Mouse (Mus musculus) hindbrain, embryonic 15.5 days (tissue): ENCODE results near the gene Nudt17. TPM values are rescaled to one million over a fixed set of nuclear protein-coding genes. Genes with fewer than 3 reads are reported as not detected.
"Not testable (repeated sequence)": the region's sequence is repeated elsewhere in the genome, so short reads cannot be mapped to it uniquely, and the experiment has no call there.

Experiments used
- ATAC-seq: fragments of 200-750 bp; cut with Nextera tagmentation; 2 replicates; pipeline ENCODE4 v1.8.0; 2017; ENCODE audit warnings: low read depth, moderate number of reproducible peaks, moderate TSS enrichment; ENCODE audit not compliant: low FRiP score
- H3K27ac ChIP-seq: fragments of 300-500 bp; sonication (generic); replicated peaks from 2 replicates; pipeline ENCODE4 v1.5.1; 2015; ENCODE audit warnings: mild to moderate bottlenecking, inconsistent platforms
- H3K27me3 ChIP-seq: fragments of 300-500 bp; sonication (generic); 2 replicates; pipeline ENCODE4 v1.6.1; 2015; ENCODE audit warnings: control low read depth, inconsistent platforms
- H3K36me3 ChIP-seq: fragments of 300-500 bp; sonication (generic); 2 replicates; pipeline ENCODE4 v1.6.1; 2015; ENCODE audit warnings: control low read depth, inconsistent platforms
- H3K4me1 ChIP-seq: fragments of 300-500 bp; sonication (generic); replicated peaks from 2 replicates; pipeline ENCODE4 v1.6.1; 2015; ENCODE audit warnings: control low read depth, inconsistent platforms
- H3K4me2 ChIP-seq: fragments of 300-500 bp; sonication (generic); 2 replicates; pipeline ENCODE4 v1.6.1; 2015; ENCODE audit warnings: moderate library complexity, mild to moderate bottlenecking, inconsistent platforms
- H3K4me3 ChIP-seq: fragments of 300-500 bp; sonication (generic); 2 replicates; pipeline ENCODE4 v1.5.1; 2015; ENCODE audit warnings: mild to moderate bottlenecking, inconsistent platforms
- H3K9ac ChIP-seq: fragments of 300-500 bp; sonication (generic); 2 replicates; pipeline ENCODE4 v1.6.1; 2015; ENCODE audit warnings: inconsistent platforms
- H3K9me3 ChIP-seq: fragments of 300-500 bp; sonication (generic); 2 replicates; pipeline ENCODE4 v1.6.1; 2016; ENCODE audit warnings: control low read depth, inconsistent platforms
- WGBS: fragments of 180-500 bp; shearing (Covaris S2); methylation state at CpG from one replicate; pipeline ENCODE4 v1.1.7; 2015; 5-methylcytosine and 5-hydroxymethylcytosine counted together
- polyA plus RNA-seq: library from polyadenylated mRNA; unstranded; fragments of >200 nt; fragmentation: Nextera tagmentation; extraction: Ambion mirVana; gene quantifications from 2 replicates; pipeline ENCODE4 v1.2.1, GENCODE M21; 2015

Gene Nudt17
- polyA plus RNA-seq = 19.0 and 19.4 TPM in 2 replicates

GRCm38 (mm10) chr3:96707903-96708683 is at the start of gene Nudt17:
Nudt17 (minus strand) TSS chr3:96708562.
- Histone ChIP-seq H3K27me3 (no peaks in the 10 kb centered on the region), H3K4me3 (peak within 1 kb of the TSS; percentile 53), H3K36me3 (peaks cover 39% of the 10 kb centered on the region), H3K9ac (peak within 1 kb of the TSS; percentile 71), H3K27ac (no peak within 1 kb of the TSS), H3K4me2 (peak within 1 kb of the TSS; percentile 96), H3K4me1 (peaks cover 6% of the 10 kb centered on the region), H3K9me3 (no peaks in the 10 kb centered on the region)
- 7% methylated on average over 42 of the region's 42 CpGs for WGBS
- ATAC-seq = peak; percentile 91

DNA sequence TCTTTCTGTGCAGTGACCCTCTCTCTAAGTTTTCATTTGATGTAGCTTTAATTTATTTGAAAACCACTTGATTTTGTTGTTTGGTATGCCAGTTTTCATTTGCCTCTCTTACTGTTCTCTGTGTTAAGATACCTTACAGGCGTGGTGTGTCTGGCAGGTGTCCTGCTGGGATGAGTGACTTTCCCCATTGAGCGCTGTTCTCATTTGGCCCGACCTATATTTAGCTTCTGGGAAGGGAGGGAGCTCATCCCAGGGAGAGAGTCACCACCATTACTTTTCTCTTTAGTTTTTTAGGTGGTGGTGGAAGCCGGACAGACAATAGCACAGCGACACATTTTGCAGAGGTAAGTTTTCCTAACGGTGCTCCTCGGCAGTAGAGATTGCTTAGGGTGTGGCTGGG is 49.3 kb upstream of the Nudt17 start:
- Histone ChIP-seq H3K27ac (no peak overlapping the region), H3K4me2 (no peak overlapping the region), H3K27me3 (no peaks in the 10 kb centered on the region), H3K9me3 (no peaks in the 10 kb centered on the region), H3K36me3 (no peaks in the 10 kb centered on the region), H3K4me3 (no peak overlapping the region), H3K9ac (no peak overlapping the region), H3K4me1 (no peaks in the 10 kb centered on the region)
- 50% methylated on average over 7 of the region's 7 CpGs for WGBS
- no peak for ATAC-seq

- Histone ChIP-seq H3K27me3 (no peaks in the 10 kb centered on the region), H3K4me2 (no peak overlapping the region), H3K9me3 (no peaks in the 10 kb centered on the region), H3K27ac (no peak overlapping the region), H3K4me1 (no peaks in the 10 kb centered on the region), H3K36me3 (no peaks in the 10 kb centered on the region), H3K9ac (no peak overlapping the region), H3K4me3 (no peak overlapping the region)
- 98% methylated on average over 1 of the region's 1 CpGs for WGBS
- ATAC-seq = no peak
Observed at GRCm38 (mm10) chr3:96755935-96756334, 47.6 kb upstream of the Nudt17 start.

GRCm38 (mm10) chr3:96746829-96747228 is 38.5 kb upstream of the Nudt17 start:
- no peaks in the 10 kb centered on the region for H3K27me3 ChIP-seq
- no peak overlapping the region for H3K4me3 ChIP-seq
- H3K4me2 ChIP-seq = no peak overlapping the region
- H3K36me3 ChIP-seq = no peaks in the 10 kb centered on the region
- H3K27ac ChIP-seq = no peak overlapping the region
- ATAC-seq = no peak
- no peaks in the 10 kb centered on the region for H3K9me3 ChIP-seq
- H3K9ac ChIP-seq = no peak overlapping the region
- no peaks in the 10 kb centered on the region for H3K4me1 ChIP-seq
- WGBS = 85% methylated on average over 1 of the region's 1 CpGs

DNA sequence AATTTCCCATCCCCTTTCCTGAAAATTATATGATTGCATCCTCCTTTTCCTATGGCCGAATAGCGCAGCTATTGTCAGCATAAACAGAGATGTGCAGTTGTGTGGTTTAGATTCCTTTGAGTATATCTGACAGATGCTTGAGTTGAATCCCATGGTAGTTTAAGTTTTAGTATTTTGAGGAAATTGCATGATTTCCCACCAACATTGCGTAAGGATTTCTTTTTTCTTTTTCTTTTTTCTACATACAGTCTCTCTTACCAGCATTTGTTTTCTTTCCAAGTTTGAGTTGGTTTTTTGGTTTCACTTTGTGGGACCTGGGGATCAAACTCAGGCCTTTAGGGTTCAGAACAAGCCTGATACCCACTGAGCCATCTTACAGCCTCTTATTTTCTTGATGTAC is 36.0 kb upstream of the Nudt17 start:
- no peak for ATAC-seq
- 98% methylated on average over 3 of the region's 3 CpGs for WGBS

GRCm38 (mm10) chr3:96740279-96740678 is 31.9 kb upstream of the Nudt17 start:
- H3K36me3 ChIP-seq, ATAC-seq, H3K4me1 ChIP-seq, H3K27me3 ChIP-seq, H3K4me3 ChIP-seq, H3K9me3 ChIP-seq, H3K9ac ChIP-seq, H3K27ac ChIP-seq, H3K4me2 ChIP-seq: not testable (repeated sequence)

More for the DNA sequence above, 36.0 kb upstream of the Nudt17 start:
- Histone ChIP-seq H3K4me2 (no peak overlapping the region), H3K4me3 (no peak overlapping the region), H3K27ac (no peak overlapping the region), H3K27me3 (no peaks in the 10 kb centered on the region), H3K9me3 (no peaks in the 10 kb centered on the region), H3K4me1 (no peaks in the 10 kb centered on the region), H3K36me3 (no peaks in the 10 kb centered on the region), H3K9ac (no peak overlapping the region)

DNA sequence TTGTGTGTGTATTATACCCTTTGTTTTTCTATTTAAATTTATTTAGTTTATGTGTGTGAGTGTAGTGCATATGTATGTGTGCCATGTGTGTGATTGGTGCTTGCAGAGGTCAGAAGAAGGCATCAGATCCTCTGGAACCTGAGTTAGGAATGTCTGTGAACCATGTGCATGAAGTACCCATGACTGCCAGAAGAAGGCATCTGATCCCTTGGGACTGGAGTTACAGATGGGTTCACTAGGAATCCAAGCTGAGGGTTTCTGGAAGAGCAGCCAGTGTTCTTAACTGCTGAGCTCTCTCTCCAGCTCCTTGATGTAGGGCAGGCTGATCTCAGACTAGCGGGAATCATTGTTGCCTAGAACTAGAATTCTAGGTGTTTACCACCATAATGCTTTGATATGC is 29.6 kb upstream of the Nudt17 start:
- ATAC-seq = no peak
- Histone ChIP-seq H3K9me3 (no peaks in the 10 kb centered on the region), H3K27ac (no peak overlapping the region), H3K9ac (no peak overlapping the region), H3K4me1 (0 out of 2 replicates have a peak, but pooled peaks cover 2% of the 10 kb centered on the region), H3K36me3 (no peaks in the 10 kb centered on the region), H3K4me3 (no peak overlapping the region), H3K4me2 (no peak overlapping the region), H3K27me3 (no peaks in the 10 kb centered on the region)
- WGBS = 83% methylated on average over 1 of the region's 1 CpGs

- 50% methylated on average over 1 of the region's 1 CpGs for WGBS
- H3K36me3 ChIP-seq = no peaks in the 10 kb centered on the region
- no peak overlapping the region for H3K27ac ChIP-seq
- H3K27me3 ChIP-seq = no peaks in the 10 kb centered on the region
- H3K4me1 ChIP-seq = 0 out of 2 replicates have a peak, but pooled peaks cover 2% of the 10 kb centered on the region
- no peak for ATAC-seq
- H3K9me3 ChIP-seq = no peaks in the 10 kb centered on the region
- no peak overlapping the region for H3K4me2 ChIP-seq
- no peak overlapping the region for H3K4me3 ChIP-seq
- no peak overlapping the region for H3K9ac ChIP-seq
Observed at GRCm38 (mm10) chr3:96737013-96737740, 28.8 kb upstream of the Nudt17 start.

DNA sequence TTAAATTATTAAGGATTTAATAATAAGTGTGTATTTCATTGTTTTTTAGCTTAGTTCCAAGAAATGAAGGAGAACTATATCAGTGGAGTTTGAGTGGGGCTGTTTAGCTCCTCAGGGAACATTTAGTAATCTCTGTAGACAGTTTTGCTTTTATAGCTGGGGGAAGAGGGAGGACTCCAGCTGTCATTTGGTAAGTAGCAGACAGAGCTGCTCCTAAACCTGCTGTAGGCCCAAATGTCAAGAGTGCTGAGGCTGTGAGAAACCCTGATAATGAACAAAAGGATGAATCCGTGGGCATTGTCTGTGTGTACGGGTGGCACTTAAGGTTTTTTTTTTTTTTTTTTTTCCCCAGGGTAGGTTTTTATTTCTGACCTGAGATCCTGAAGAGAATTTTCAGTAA is 26.8 kb upstream of the Nudt17 start:
- Histone ChIP-seq H3K27ac (no peak overlapping the region), H3K4me1 (peaks cover 19% of the 10 kb centered on the region), H3K9ac (no peak overlapping the region), H3K36me3 (no peaks in the 10 kb centered on the region), H3K4me2 (no peak overlapping the region), H3K4me3 (no peak overlapping the region), H3K9me3 (no peaks in the 10 kb centered on the region), H3K27me3 (no peaks in the 10 kb centered on the region)
- no peak for ATAC-seq
- 72% methylated on average over 2 of the region's 2 CpGs for WGBS

DNA sequence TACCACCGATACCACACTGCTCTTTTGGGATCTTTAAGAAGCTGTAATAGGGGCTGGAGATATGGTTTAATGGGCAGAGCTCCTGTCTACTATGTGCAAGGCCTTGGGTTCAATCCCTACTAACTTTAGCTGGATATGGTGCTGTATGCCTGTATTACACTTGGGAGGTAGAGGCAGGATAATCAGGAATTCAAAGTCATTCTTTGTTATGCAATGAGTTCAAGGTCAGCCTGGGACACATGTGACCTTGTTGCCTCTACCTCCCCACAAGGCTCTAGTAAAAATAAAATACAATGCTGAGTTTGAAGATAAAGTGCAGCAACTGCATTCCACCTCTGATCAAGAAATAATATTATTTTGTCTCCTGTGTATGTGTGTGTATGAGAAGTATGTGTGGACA is 25.6 kb upstream of the Nudt17 start:
- peaks cover 29% of the 10 kb centered on the region for H3K4me1 ChIP-seq
- no peaks in the 10 kb centered on the region for H3K36me3 ChIP-seq
- ATAC-seq = no peak
- 97% methylated on average over 1 of the region's 1 CpGs for WGBS
- no peak overlapping the region for H3K4me3 ChIP-seq
- H3K9ac ChIP-seq = no peak overlapping the region
- H3K27ac ChIP-seq = no peak overlapping the region
- no peaks in the 10 kb centered on the region for H3K9me3 ChIP-seq
- H3K4me2 ChIP-seq = no peak overlapping the region
- H3K27me3 ChIP-seq = no peaks in the 10 kb centered on the region

GRCm38 (mm10) chr3:96730785-96731184 is 22.4 kb upstream of the Nudt17 start:
- no peaks in the 10 kb centered on the region for H3K27me3 ChIP-seq
- no peak overlapping the region for H3K9ac ChIP-seq
- 66% methylated on average over 5 of the region's 5 CpGs for WGBS
- H3K4me1 ChIP-seq = peaks cover 44% of the 10 kb centered on the region
- H3K4me3 ChIP-seq = no peak overlapping the region
- H3K27ac ChIP-seq = no peak overlapping the region
- no peak overlapping the region for H3K4me2 ChIP-seq
- H3K9me3 ChIP-seq = no peaks in the 10 kb centered on the region
- H3K36me3 ChIP-seq = no peaks in the 10 kb centered on the region
- ATAC-seq = no peak

DNA sequence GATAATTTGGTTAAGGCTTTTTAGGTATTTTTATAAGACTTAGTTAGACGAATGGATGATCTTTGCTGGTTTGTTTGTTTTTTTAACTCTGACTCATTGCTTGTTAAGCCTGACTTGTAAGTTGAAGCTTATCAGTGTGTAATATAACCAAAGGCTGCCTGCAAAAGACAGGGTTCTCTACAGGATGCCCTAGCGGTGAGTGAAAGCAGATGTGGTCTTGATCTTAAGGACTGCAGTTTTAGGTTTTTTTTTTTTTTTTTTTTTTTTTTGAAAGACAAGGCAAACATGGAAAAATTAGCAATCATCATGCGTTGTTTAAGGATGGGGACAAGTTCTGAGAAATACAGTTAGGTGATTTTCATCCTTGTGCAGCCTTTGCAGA is 21.0 kb upstream of the Nudt17 start:
- ATAC-seq = no peak
- H3K27me3 ChIP-seq = no peaks in the 10 kb centered on the region
- WGBS = 80% methylated on average over 3 of the region's 3 CpGs
- H3K4me3 ChIP-seq = peak overlapping the region; percentile 81; the same call in 1 of the 2 replicates
- H3K4me1 ChIP-seq = peaks cover 42% of the 10 kb centered on the region
- H3K27ac ChIP-seq = no peak overlapping the region
- H3K4me2 ChIP-seq = peak overlapping the region; percentile 77
- H3K9me3 ChIP-seq = no peaks in the 10 kb centered on the region
- H3K9ac ChIP-seq = no peak overlapping the region
- no peaks in the 10 kb centered on the region for H3K36me3 ChIP-seq
